Mouse (Mus musculus) forebrain, embryonic 11.5 days (tissue): ENCODE data around the gene Prdm16. TPM values are rescaled to one million over a fixed set of nuclear protein-coding genes. Genes with fewer than 3 reads are reported as not detected.

Experiments used
- ATAC-seq: fragments of 200-750 bp; cut with Nextera tagmentation; replicated peaks from 2 replicates; pipeline ENCODE4 v1.8.0; 2017; ENCODE audit warnings: moderate TSS enrichment; ENCODE audit not compliant: low FRiP score
- DNase-seq: peaks from one replicate; pipeline ENCODE4 v3.0.0-alpha.2; 2017; ENCODE audit warnings: low spot score
- H3K27ac ChIP-seq: fragments of 300-500 bp; sonication (generic); 2 replicates; pipeline ENCODE4 v1.5.1; 2014; ENCODE audit warnings: low read depth, low read length
- H3K27me3 ChIP-seq: fragments of 300-500 bp; sonication (generic); 2 replicates; pipeline ENCODE4 v1.6.1; 2014; ENCODE audit warnings: mild to moderate bottlenecking, low read length, mixed read lengths; ENCODE audit not compliant: control insufficient read depth, insufficient read depth
- H3K36me3 ChIP-seq: fragments of 300-500 bp; sonication (generic); 2 replicates; pipeline ENCODE4 v1.6.1; 2014; ENCODE audit warnings: mild to moderate bottlenecking, low read length, moderate library complexity, mixed read lengths; ENCODE audit not compliant: control insufficient read depth, insufficient read depth
- H3K4me1 ChIP-seq: fragments of 300-500 bp; sonication (generic); replicated peaks from 2 replicates; pipeline ENCODE4 v1.6.1; 2014; ENCODE audit warnings: low read length, mixed read lengths; ENCODE audit not compliant: control insufficient read depth, insufficient read depth
- H3K4me2 ChIP-seq: fragments of 300-500 bp; sonication (generic); 2 replicates; pipeline ENCODE4 v1.6.1; 2014; ENCODE audit warnings: low read depth, mild to moderate bottlenecking, low read length, moderate library complexity, mixed read lengths; ENCODE audit not compliant: severe bottlenecking
- H3K4me3 ChIP-seq: fragments of 300-500 bp; sonication (generic); 2 replicates; pipeline ENCODE4 v1.5.1; 2014; ENCODE audit warnings: low read depth, low read length
- H3K9ac ChIP-seq: fragments of 300-500 bp; sonication (generic); 2 replicates; pipeline ENCODE4 v1.6.1; 2014; ENCODE audit warnings: low read length
- H3K9me3 ChIP-seq: fragments of 300-500 bp; sonication (generic); 2 replicates; pipeline ENCODE4 v1.6.1; 2016; ENCODE audit warnings: low read length, mixed read lengths; ENCODE audit not compliant: control insufficient read depth
- WGBS: fragments of 180-500 bp; shearing (Covaris S2); extraction: QIAGEN DNeasy Blood & Tissue Kit; methylation state at CpG from one replicate; pipeline ENCODE4 v1.1.7; 2014; 5-methylcytosine and 5-hydroxymethylcytosine counted together
- polyA plus RNA-seq: library from polyadenylated mRNA; unstranded; fragments of >200 nt; fragmentation: Nextera tagmentation; extraction: Ambion mirVana; gene quantifications from 2 replicates; pipeline ENCODE4 v1.2.1, GENCODE M21; 2014

The Prdm16 gene
- polyA plus RNA-seq, 1 experiment from 2014 or later, result 49.3 TPM

GRCm38 (mm10) chr4:154586334-154586733 lies 50.3 kb downstream of the Prdm16 start:
- H3K36me3 ChIP-seq, result no peaks in the 10 kb centered on the region
- H3K4me3 ChIP-seq, result no peak overlapping the region
- peaks cover 66% of the 10 kb centered on the region for H3K4me1 ChIP-seq
- WGBS, result 49% methylated on average over 11 of the region's 11 CpGs
- no peaks in the 10 kb centered on the region for H3K27me3 ChIP-seq
- H3K27ac ChIP-seq, result peak overlapping the region; percentile 79
- ATAC-seq, result peak; percentile 49
- H3K9me3 ChIP-seq, result no peaks in the 10 kb centered on the region
- no peak for DNase-seq
- H3K9ac ChIP-seq, result peak overlapping the region; percentile 32
- no peak overlapping the region for H3K4me2 ChIP-seq

DNA sequence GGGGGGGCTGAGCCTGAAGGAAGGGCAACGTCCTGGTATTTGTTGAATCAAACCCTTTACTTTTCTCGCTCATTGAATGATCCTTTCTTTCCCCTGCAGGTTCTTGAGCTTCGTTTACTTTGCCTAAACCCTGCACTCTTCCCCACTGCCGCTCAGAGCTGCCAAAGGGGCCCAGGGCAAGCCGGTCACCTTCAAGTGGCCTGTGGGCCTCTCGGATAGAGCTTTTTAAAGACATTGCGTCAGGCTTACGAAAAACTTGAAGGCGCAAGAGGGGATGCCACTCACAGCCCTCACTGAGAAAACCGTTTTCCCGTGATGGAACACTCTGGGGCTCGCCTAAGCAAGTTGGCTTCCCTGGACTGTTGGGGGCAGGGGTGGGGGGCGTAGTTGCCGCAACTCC lies 50.9 kb downstream of the Prdm16 start:
- H3K27me3 ChIP-seq, result no peaks in the 10 kb centered on the region
- WGBS, result 36% methylated on average over 14 of the region's 14 CpGs
- H3K4me2 ChIP-seq, result no peak overlapping the region
- H3K4me3 ChIP-seq, result no peak overlapping the region
- peak overlapping the region; percentile 27 for H3K9ac ChIP-seq
- peaks cover 66% of the 10 kb centered on the region for H3K4me1 ChIP-seq
- ATAC-seq, result no peak
- no peak for DNase-seq
- H3K36me3 ChIP-seq, result no peaks in the 10 kb centered on the region
- no peaks in the 10 kb centered on the region for H3K9me3 ChIP-seq
- peak overlapping the region; percentile 79 for H3K27ac ChIP-seq

- H3K9ac ChIP-seq, result no peak overlapping the region
- peak overlapping the region; percentile 91 for H3K27ac ChIP-seq
- 85% methylated on average over 13 of the region's 13 CpGs for WGBS
- no peaks in the 10 kb centered on the region for H3K9me3 ChIP-seq
- H3K4me1 ChIP-seq, result peaks cover 63% of the 10 kb centered on the region
- H3K4me2 ChIP-seq, result no peak overlapping the region
- H3K27me3 ChIP-seq, result no peaks in the 10 kb centered on the region
- H3K36me3 ChIP-seq, result no peaks in the 10 kb centered on the region
- ATAC-seq (no peak), DNase-seq (peak; percentile 56)
- H3K4me3 ChIP-seq, result no peak overlapping the region
Observed at GRCm38 (mm10) chr4:154583712-154584111, 53.0 kb downstream of the Prdm16 start.

GRCm38 (mm10) chr4:154582607-154583236 lies 54.0 kb downstream of the Prdm16 start:
- Histone ChIP-seq H3K9ac (0 out of 2 replicates have a peak overlapping the region, but pooled peaks have one; percentile 2), H3K27me3 (no peaks in the 10 kb centered on the region), H3K27ac (peak overlapping the region; percentile 91), H3K4me1 (peaks cover 58% of the 10 kb centered on the region), H3K36me3 (no peaks in the 10 kb centered on the region), H3K4me2 (no peak overlapping the region), H3K4me3 (no peak overlapping the region), H3K9me3 (no peaks in the 10 kb centered on the region)
- ATAC-seq, result peak; percentile 83
- DNase-seq, result peak; percentile 81
- WGBS, result 36% methylated on average over 21 of the region's 21 CpGs

- peaks cover 44% of the 10 kb centered on the region for H3K4me1 ChIP-seq
- ATAC-seq (no peak), DNase-seq (no peak)
- H3K4me3 ChIP-seq, result no peak overlapping the region
- 77% methylated on average over 16 of the region's 16 CpGs for WGBS
- no peak overlapping the region for H3K27ac ChIP-seq
- H3K36me3 ChIP-seq, result no peaks in the 10 kb centered on the region
- H3K9ac ChIP-seq, result no peak overlapping the region
- H3K27me3 ChIP-seq, result no peaks in the 10 kb centered on the region
- H3K4me2 ChIP-seq, result no peak overlapping the region
- H3K9me3 ChIP-seq, result no peaks in the 10 kb centered on the region
Observed at GRCm38 (mm10) chr4:154581261-154581886, 55.3 kb downstream of the Prdm16 start.

GRCm38 (mm10) chr4:154574208-154574875 lies 62.3 kb downstream of the Prdm16 start:
- peaks cover 29% of the 10 kb centered on the region for H3K4me1 ChIP-seq
- no peak for DNase-seq
- no peaks in the 10 kb centered on the region for H3K36me3 ChIP-seq
- ATAC-seq, result no peak
- 66% methylated on average over 13 of the region's 13 CpGs for WGBS
- no peaks in the 10 kb centered on the region for H3K9me3 ChIP-seq
- no peak overlapping the region for H3K4me2 ChIP-seq
- H3K4me3 ChIP-seq, result no peak overlapping the region
- H3K27me3 ChIP-seq, result no peaks in the 10 kb centered on the region
- H3K27ac ChIP-seq, result no peak overlapping the region
- H3K9ac ChIP-seq, result no peak overlapping the region

- H3K27me3 ChIP-seq, result no peaks in the 10 kb centered on the region
- no peaks in the 10 kb centered on the region for H3K9me3 ChIP-seq
- H3K4me3 ChIP-seq, result no peak overlapping the region
- 0 out of 2 replicates have a peak overlapping the region, but pooled peaks have one; percentile 26 for H3K27ac ChIP-seq
- peak overlapping the region; percentile 48 for H3K9ac ChIP-seq
- H3K4me2 ChIP-seq, result no peak overlapping the region; the same call in 1 of the 2 replicates
- peaks cover 41% of the 10 kb centered on the region for H3K4me1 ChIP-seq
- no peaks in the 10 kb centered on the region for H3K36me3 ChIP-seq
- DNase-seq (no peak), ATAC-seq (peak; percentile 57)
- WGBS, result 9% methylated on average over 10 of the region's 10 CpGs
Observed at GRCm38 (mm10) chr4:154570451-154570881, 66.2 kb downstream of the Prdm16 start.

GRCm38 (mm10) chr4:154569845-154570244 lies 66.8 kb downstream of the Prdm16 start:
- H3K4me1 ChIP-seq, result peaks cover 41% of the 10 kb centered on the region
- no peaks in the 10 kb centered on the region for H3K36me3 ChIP-seq
- no peak overlapping the region for H3K4me2 ChIP-seq
- WGBS, result 50% methylated on average over 9 of the region's 9 CpGs
- no peaks in the 10 kb centered on the region for H3K27me3 ChIP-seq
- no peak for ATAC-seq
- no peak overlapping the region for H3K27ac ChIP-seq
- no peak overlapping the region for H3K4me3 ChIP-seq
- no peak overlapping the region for H3K9ac ChIP-seq
- DNase-seq, result no peak
- no peaks in the 10 kb centered on the region for H3K9me3 ChIP-seq
